Mouse (Mus musculus): ENCODE data around the gene Akna. TPM values are rescaled to one million over a fixed set of nuclear protein-coding genes. Genes with fewer than 3 reads are reported as not detected.

The Akna gene
- total and polyA plus RNA-seq, 3 experiments = 3.9 to 14.1 TPM; not detected in 1

DNA sequence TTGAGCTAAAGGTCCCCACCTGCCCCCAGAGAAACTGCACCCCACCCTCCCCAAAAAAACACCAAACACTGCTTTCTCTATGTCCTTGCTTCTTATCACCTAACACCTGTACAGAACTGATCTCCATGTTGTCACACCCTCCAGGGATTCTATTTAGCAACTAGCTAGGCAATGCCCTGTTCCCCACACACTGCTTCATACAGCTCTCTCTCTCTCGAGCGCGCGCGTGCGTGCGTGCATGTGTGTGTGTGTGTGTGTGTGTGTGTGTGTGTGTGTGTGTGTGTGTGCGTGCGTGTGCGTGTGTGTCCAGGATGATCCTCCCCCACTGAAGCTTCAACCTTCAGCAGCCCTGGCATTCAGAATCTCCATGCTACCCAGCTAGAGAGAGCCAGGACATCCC lies 1.1 kb downstream of the Akna start:
- H3K27me3 ChIP-seq (ENCODE audit: control insufficient read depth in 1 of 2, insufficient read depth in 2 of 2, low read length in 2 of 2) = no peaks in the 10 kb centered on the region
- H3K27ac ChIP-seq (ENCODE audit: control insufficient read depth, low read depth, low read length) = peak overlapping the region; percentile 67
- TF ChIP-seq NRF1 (IDR thresholded peaks at IDR 0.05; ENCODE audit: insufficient read depth, low read depth, low read length, poor library complexity, severe bottlenecking) (peak; percentile 46; the same call in 1 of the 2 replicates), NELFE (IDR thresholded peaks at IDR 0.05; ENCODE audit: low read depth, low read length) (no peak)
- no peaks in the 10 kb centered on the region for H3K9me3 ChIP-seq (replicated peaks; ENCODE audit: insufficient read depth, low read length)
- peaks cover 9 to 74% of the 10 kb centered on the region in 2 experiments for H3K4me1 ChIP-seq (ENCODE audit: control insufficient read depth in 1 of 2, insufficient read depth in 2 of 2, low read length in 2 of 2)
- no peak overlapping the region for H3K9ac ChIP-seq (ENCODE audit: control insufficient read depth, low read depth, low read length, poor library complexity, severe bottlenecking)
- H3K4me3 ChIP-seq (ENCODE audit: control insufficient read depth in 1 of 2, insufficient read depth in 1 of 2, low read depth in 2 of 2, low read length in 2 of 2) = no peak overlapping the region; a peak in 1 of 4 replicates
- peaks cover 0 to 48% of the 10 kb centered on the region in 2 experiments; a peak in 2 of 4 replicates for H3K36me3 ChIP-seq (ENCODE audit: control insufficient read depth in 1 of 2, insufficient read depth in 2 of 2, low read length in 2 of 2)
- DNase-seq (ENCODE audit: low read depth, low spot score) = peak; percentile 49
- no peaks in the 10 kb centered on the region; the same call in 1 of the 2 replicates for H3K79me2 ChIP-seq (ENCODE audit: control insufficient read depth, insufficient read depth, low read length, poor library complexity)

DNA sequence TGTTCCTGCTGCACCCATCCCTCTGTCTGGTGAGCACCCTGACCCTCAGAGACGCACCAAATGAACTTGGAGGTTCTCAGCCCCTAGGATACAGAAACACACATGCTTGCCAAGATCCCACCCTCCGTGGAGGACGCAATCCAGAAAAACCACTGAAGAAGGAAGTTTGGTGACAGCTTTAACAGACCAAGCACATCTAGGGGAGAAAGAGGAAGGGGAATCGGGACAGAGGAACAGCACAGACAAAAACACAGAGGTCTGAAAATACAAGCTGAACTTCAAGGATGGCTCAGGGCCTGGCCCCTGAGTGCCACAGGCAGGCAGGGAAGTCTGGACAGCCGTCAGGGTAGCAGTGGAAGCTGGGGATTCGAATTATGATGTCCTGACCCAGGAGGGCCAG lies 1.5 kb downstream of the Akna start:
- DNase-seq (ENCODE audit: low read depth, low spot score) = peak; percentile 75
- H3K79me2 ChIP-seq (ENCODE audit: control insufficient read depth, insufficient read depth, low read length, poor library complexity) = no peaks in the 10 kb centered on the region; the same call in 1 of the 2 replicates
- H3K27me3 ChIP-seq (ENCODE audit: control insufficient read depth in 1 of 2, insufficient read depth in 2 of 2, low read length in 2 of 2) = no peaks in the 10 kb centered on the region
- H3K9ac ChIP-seq (ENCODE audit: control insufficient read depth, low read depth, low read length, poor library complexity, severe bottlenecking) = peak overlapping the region; percentile 2
- TF ChIP-seq ETS1 (IDR thresholded peaks at IDR 0.05; ENCODE audit: low read depth, low read length) (peak; percentile 23; the same call in 1 of the 2 replicates), ZMIZ1 (IDR thresholded peaks at IDR 0.05; ENCODE audit: low read depth, low read length) (no peak), MYB (IDR thresholded peaks at IDR 0.05; ENCODE audit: low read depth, low read length) (no peak), EP300 (IDR thresholded peaks at IDR 0.05; ENCODE audit: low read depth in 1 of 2, low read length in 2 of 2) (peak; percentile 6 to 11; a peak in 1 of 4 replicates), MYC (IDR thresholded peaks at IDR 0.05; ENCODE audit: low read depth, low read length) (0 out of 2 replicates have a peak, but pooled peaks have one; percentile 21), HCFC1 (IDR thresholded peaks at IDR 0.05; ENCODE audit: low read depth, low read length) (no peak), MAX (IDR thresholded peaks at IDR 0.05; ENCODE audit: low read length) (peak; percentile 21; the same call in 1 of the 2 replicates), ZNF384 (IDR thresholded peaks at IDR 0.05; ENCODE audit: low read depth, low read length) (no peak), SIN3A (IDR thresholded peaks at IDR 0.05; ENCODE audit: low read length) (peak; percentile 37; the same call in 1 of the 2 replicates), MXI1 (IDR thresholded peaks at IDR 0.05; ENCODE audit: low read depth, low read length) (no peak), RAD21 (IDR thresholded peaks at IDR 0.05; ENCODE audit: low read depth, low read length) (no peak)
- peak overlapping the region; percentile 67 for H3K27ac ChIP-seq (ENCODE audit: control insufficient read depth, low read depth, low read length)
- H3K4me1 ChIP-seq (ENCODE audit: control insufficient read depth in 1 of 2, insufficient read depth in 2 of 2, low read length in 2 of 2) = peaks cover 7 to 71% of the 10 kb centered on the region in 2 experiments; a peak in 3 of 4 replicates
- H3K4me3 ChIP-seq (ENCODE audit: control insufficient read depth in 1 of 2, insufficient read depth in 1 of 2, low read depth in 2 of 2, low read length in 2 of 2) = peak overlapping the region in 1 of 2 experiments; percentile 4; a peak in 1 of 4 replicates
- no peaks in the 10 kb centered on the region for H3K9me3 ChIP-seq (replicated peaks; ENCODE audit: insufficient read depth, low read length)
- H3K36me3 ChIP-seq (ENCODE audit: control insufficient read depth in 1 of 2, insufficient read depth in 2 of 2, low read length in 2 of 2) = peaks cover 0 to 46% of the 10 kb centered on the region in 2 experiments; a peak in 2 of 4 replicates

Measured in MEL (cell line).